Mouse (Mus musculus) stomach, embryonic 14.5 days (tissue): ENCODE data around the gene Syne1. TPM values are rescaled to one million over a fixed set of nuclear protein-coding genes. Genes with fewer than 3 reads are reported as not detected.

Experiments
- ATAC-seq: fragments of 200-750 bp; cut with Nextera tagmentation; 2 replicates; pipeline ENCODE4 v1.8.0; 2017; ENCODE audit warnings: low read depth, moderate TSS enrichment; ENCODE audit not compliant: insufficient number of reproducible peaks, insufficient read depth, low FRiP score
- H3K27ac ChIP-seq: fragments of 300-500 bp; sonication (generic); 2 replicates; pipeline ENCODE4 v1.5.1; 2014; ENCODE audit warnings: mild to moderate bottlenecking, low read length, moderate library complexity, mixed read lengths
- H3K27me3 ChIP-seq: fragments of 300-500 bp; sonication (generic); 2 replicates; pipeline ENCODE4 v1.6.1; 2014; ENCODE audit warnings: low read length, control low read depth, mixed read lengths; ENCODE audit not compliant: control insufficient read depth, insufficient read depth
- H3K36me3 ChIP-seq: fragments of 300-500 bp; sonication (generic); 2 replicates; pipeline ENCODE4 v1.6.1; 2014; ENCODE audit warnings: mild to moderate bottlenecking, control low read depth, low read length, moderate library complexity, mixed read lengths; ENCODE audit not compliant: control insufficient read depth, insufficient read depth
- H3K4me1 ChIP-seq: fragments of 300-500 bp; sonication (generic); 2 replicates; pipeline ENCODE4 v1.6.1; 2014; ENCODE audit warnings: low read length, control low read depth, mixed read lengths; ENCODE audit not compliant: control insufficient read depth, insufficient read depth
- H3K4me2 ChIP-seq: fragments of 300-500 bp; sonication (generic); replicated peaks from 2 replicates; pipeline ENCODE4 v1.6.1; 2014; ENCODE audit warnings: low read depth, low read length, control low read depth
- H3K4me3 ChIP-seq: fragments of 300-500 bp; sonication (generic); 2 replicates; pipeline ENCODE4 v1.5.1; 2014; ENCODE audit warnings: low read depth, low read length, control low read depth
- H3K9ac ChIP-seq: fragments of 300-500 bp; sonication (generic); replicated peaks from 2 replicates; pipeline ENCODE4 v1.6.1; 2014; ENCODE audit warnings: low read depth, mild to moderate bottlenecking, control low read depth, low read length, moderate library complexity, mixed read lengths
- H3K9me3 ChIP-seq: fragments of 300-500 bp; sonication (generic); 2 replicates; pipeline ENCODE4 v1.6.1; 2016; ENCODE audit warnings: low read depth, low read length, control low read depth; ENCODE audit not compliant: control insufficient read depth
- WGBS: fragments of 180-500 bp; shearing (Covaris S2); extraction: QIAGEN DNeasy Blood & Tissue Kit; methylation state at CpG from one replicate; pipeline ENCODE4 v1.1.7; 2014; 5-methylcytosine and 5-hydroxymethylcytosine counted together
- polyA plus RNA-seq: library from polyadenylated mRNA; unstranded; fragments of >200 nt; fragmentation: Nextera tagmentation; extraction: Ambion mirVana; gene quantifications from 2 replicates; pipeline ENCODE4 v1.2.1, GENCODE M21; 2014

Syne1 gene
- polyA plus RNA-seq, 1 experiment from 2014 or later: 19.9 TPM

- H3K4me2 ChIP-seq: no peak overlapping the region
- H3K27me3 ChIP-seq: no peaks in the 10 kb centered on the region
- H3K9me3 ChIP-seq: no peaks in the 10 kb centered on the region
- no peak overlapping the region for H3K9ac ChIP-seq
- peaks cover 24% of the 10 kb centered on the region for H3K36me3 ChIP-seq
- H3K4me1 ChIP-seq: no peaks in the 10 kb centered on the region
- ATAC-seq: no peak
- no peak overlapping the region for H3K27ac ChIP-seq
- H3K4me3 ChIP-seq: no peak overlapping the region
Observed at GRCm38 (mm10) chr10:5256686-5257085, 294.6 kb downstream of the Syne1 start.

- H3K36me3 ChIP-seq: peaks cover 8% of the 10 kb centered on the region; the same call in 1 of the 2 replicates
- no peak overlapping the region for H3K9ac ChIP-seq
- H3K27me3 ChIP-seq: no peaks in the 10 kb centered on the region
- H3K27ac ChIP-seq: peak overlapping the region; percentile 39; the same call in 1 of the 2 replicates
- no peak for ATAC-seq
- no peaks in the 10 kb centered on the region for H3K9me3 ChIP-seq
- H3K4me2 ChIP-seq: no peak overlapping the region
- no peak overlapping the region for H3K4me3 ChIP-seq
- no peaks in the 10 kb centered on the region for H3K4me1 ChIP-seq
Observed at GRCm38 (mm10) chr10:5253752-5254151, 297.5 kb downstream of the Syne1 start.

GRCm38 (mm10) chr10:5250702-5251101 lies 300.6 kb downstream of the Syne1 start:
- no peak overlapping the region for H3K27ac ChIP-seq
- no peak overlapping the region for H3K9ac ChIP-seq
- H3K27me3 ChIP-seq: no peaks in the 10 kb centered on the region
- peaks cover 8% of the 10 kb centered on the region for H3K36me3 ChIP-seq
- H3K4me3 ChIP-seq: no peak overlapping the region
- WGBS: 34% methylated on average over 10 of the region's 10 CpGs
- ATAC-seq: no peak
- H3K9me3 ChIP-seq: no peaks in the 10 kb centered on the region
- H3K4me2 ChIP-seq: no peak overlapping the region
- no peaks in the 10 kb centered on the region for H3K4me1 ChIP-seq

GRCm38 (mm10) chr10:5239680-5240079 lies 311.6 kb downstream of the Syne1 start:
- Histone ChIP-seq H3K27me3 (no peaks in the 10 kb centered on the region), H3K9ac (no peak overlapping the region), H3K9me3 (no peaks in the 10 kb centered on the region), H3K27ac (no peak overlapping the region), H3K4me2 (no peak overlapping the region), H3K4me3 (no peak overlapping the region), H3K36me3 (peaks cover 3% of the 10 kb centered on the region), H3K4me1 (no peaks in the 10 kb centered on the region)
- ATAC-seq: no peak
- WGBS: 84% methylated on average over 4 of the region's 4 CpGs

GRCm38 (mm10) chr10:5236926-5237325 lies 314.4 kb downstream of the Syne1 start:
- ATAC-seq: no peak
- H3K4me1 ChIP-seq: no peaks in the 10 kb centered on the region
- no peak overlapping the region for H3K4me2 ChIP-seq
- H3K27ac ChIP-seq: no peak overlapping the region
- no peaks in the 10 kb centered on the region for H3K9me3 ChIP-seq
- no peak overlapping the region for H3K9ac ChIP-seq
- H3K36me3 ChIP-seq: peaks cover 7% of the 10 kb centered on the region; the same call in 1 of the 2 replicates
- no peaks in the 10 kb centered on the region for H3K27me3 ChIP-seq
- H3K4me3 ChIP-seq: no peak overlapping the region
- 49% methylated on average over 4 of the region's 4 CpGs for WGBS

- Histone ChIP-seq H3K27ac (no peak overlapping the region), H3K9me3 (no peaks in the 10 kb centered on the region), H3K4me2 (no peak overlapping the region), H3K9ac (no peak overlapping the region), H3K27me3 (no peaks in the 10 kb centered on the region), H3K4me1 (no peaks in the 10 kb centered on the region), H3K4me3 (no peak overlapping the region), H3K36me3 (peaks cover 10% of the 10 kb centered on the region; the same call in 1 of the 2 replicates)
- ATAC-seq: no peak
- WGBS: 80% methylated on average over 3 of the region's 3 CpGs
Observed at GRCm38 (mm10) chr10:5236171-5236570, 315.1 kb downstream of the Syne1 start.

GRCm38 (mm10) chr10:5234721-5235501 lies 316.4 kb downstream of the Syne1 start:
- no peak overlapping the region for H3K9ac ChIP-seq
- H3K27me3 ChIP-seq: no peaks in the 10 kb centered on the region
- 71% methylated on average over 9 of the region's 9 CpGs for WGBS
- H3K9me3 ChIP-seq: no peaks in the 10 kb centered on the region
- no peak overlapping the region; the same call in 1 of the 2 replicates for H3K27ac ChIP-seq
- no peak overlapping the region for H3K4me2 ChIP-seq
- no peak for ATAC-seq
- H3K4me3 ChIP-seq: no peak overlapping the region
- no peaks in the 10 kb centered on the region for H3K4me1 ChIP-seq
- peaks cover 10% of the 10 kb centered on the region; the same call in 1 of the 2 replicates for H3K36me3 ChIP-seq

GRCm38 (mm10) chr10:5229129-5229528 lies 322.2 kb downstream of the Syne1 start:
- Histone ChIP-seq H3K36me3 (peaks cover 22% of the 10 kb centered on the region), H3K9ac (no peak overlapping the region), H3K27ac (no peak overlapping the region), H3K4me1 (no peaks in the 10 kb centered on the region), H3K4me2 (no peak overlapping the region), H3K4me3 (no peak overlapping the region), H3K9me3 (no peaks in the 10 kb centered on the region), H3K27me3 (no peaks in the 10 kb centered on the region)
- ATAC-seq: no peak
- 92% methylated on average over 8 of the region's 8 CpGs for WGBS
